Mouse (Mus musculus) intestine, embryonic 15.5 days (tissue): ENCODE measurements around the gene Snx33. TPM values are rescaled to one million over a fixed set of nuclear protein-coding genes. Genes with fewer than 3 reads are reported as not detected.
A peak's percentile ranks its signal among the peaks of the same experiment; 100 is the strongest.

ENCODE experiments used
- ATAC-seq: fragments of 200-750 bp; cut with Nextera tagmentation; 2 replicates; pipeline ENCODE4 v1.8.0; 2017; ENCODE audit warnings: moderate TSS enrichment, moderate library complexity
- H3K27ac ChIP-seq: fragments of 300-500 bp; sonication (generic); 2 replicates; pipeline ENCODE4 v1.5.1; 2015; ENCODE audit warnings: mild to moderate bottlenecking, inconsistent platforms
- H3K27me3 ChIP-seq: fragments of 300-500 bp; sonication (generic); replicated peaks from 2 replicates; pipeline ENCODE4 v1.6.1; 2015; ENCODE audit warnings: inconsistent platforms
- H3K36me3 ChIP-seq: fragments of 300-500 bp; sonication (generic); 2 replicates; pipeline ENCODE4 v1.6.1; 2015; ENCODE audit warnings: inconsistent platforms
- H3K4me1 ChIP-seq: fragments of 300-500 bp; sonication (generic); replicated peaks from 2 replicates; pipeline ENCODE4 v1.6.1; 2015; ENCODE audit warnings: inconsistent platforms
- H3K4me2 ChIP-seq: fragments of 300-500 bp; sonication (generic); replicated peaks from 2 replicates; pipeline ENCODE4 v1.6.1; 2015; ENCODE audit warnings: mild to moderate bottlenecking, inconsistent platforms
- H3K4me3 ChIP-seq: fragments of 300-500 bp; sonication (generic); replicated peaks from 2 replicates; pipeline ENCODE4 v1.5.1; 2015; ENCODE audit warnings: inconsistent platforms
- H3K9ac ChIP-seq: fragments of 300-500 bp; sonication (generic); 2 replicates; pipeline ENCODE4 v1.6.1; 2015; ENCODE audit warnings: inconsistent platforms
- H3K9me3 ChIP-seq: fragments of 300-500 bp; sonication (generic); 2 replicates; pipeline ENCODE4 v1.6.1; 2016; ENCODE audit warnings: inconsistent platforms
- WGBS: fragments of 180-500 bp; shearing (Covaris S2); methylation state at CpG from one replicate; pipeline ENCODE4 v1.1.7; 2015; 5-methylcytosine and 5-hydroxymethylcytosine counted together
- polyA plus RNA-seq: library from polyadenylated mRNA; unstranded; fragments of >200 nt; fragmentation: Nextera tagmentation; extraction: Ambion mirVana; gene quantifications from 2 replicates; pipeline ENCODE4 v1.2.1, GENCODE M21; 2015

The Snx33 gene
- polyA plus RNA-seq, 1 experiment from 2014 or later, result 6.2 TPM

- Histone ChIP-seq H3K4me2 (no peak overlapping the region; the same call in 1 of the 2 replicates), H3K9ac (no peak overlapping the region), H3K36me3 (no peaks in the 10 kb centered on the region), H3K4me3 (no peak overlapping the region), H3K4me1 (peaks cover 2% of the 10 kb centered on the region), H3K27ac (no peak overlapping the region), H3K9me3 (no peaks in the 10 kb centered on the region), H3K27me3 (no peaks in the 10 kb centered on the region)
- 30% methylated on average over 9 of the region's 9 CpGs for WGBS
- peak; percentile 30; the same call in 1 of the 2 replicates for ATAC-seq
Observed at GRCm38 (mm10) chr9:56900571-56900970, 27.6 kb downstream of the Snx33 start.

DNA sequence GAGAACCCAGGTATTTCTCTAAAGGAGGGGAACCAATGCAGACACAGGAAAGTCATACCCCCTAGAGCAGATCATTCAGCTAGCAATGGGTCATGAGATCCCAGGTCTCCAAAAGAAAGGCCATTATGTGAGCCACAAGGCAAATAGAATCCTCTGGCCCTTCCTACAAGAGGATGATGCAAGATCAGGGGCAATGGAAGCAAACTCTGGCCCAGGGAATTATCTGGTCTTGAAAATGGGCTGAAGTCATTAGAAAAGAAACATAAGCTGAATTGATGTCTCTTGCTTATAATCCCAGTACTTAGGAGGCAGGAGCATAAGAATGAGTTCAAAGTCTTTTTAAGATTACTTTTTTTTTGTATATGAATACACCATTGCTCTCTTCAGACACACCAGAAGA lies 28.1 kb downstream of the Snx33 start:
- Histone ChIP-seq H3K36me3 (no peaks in the 10 kb centered on the region), H3K9ac (no peak overlapping the region), H3K9me3 (no peaks in the 10 kb centered on the region), H3K4me3 (no peak overlapping the region), H3K4me1 (peaks cover 2% of the 10 kb centered on the region), H3K27me3 (no peaks in the 10 kb centered on the region), H3K27ac (no peak overlapping the region), H3K4me2 (no peak overlapping the region)
- no peak for ATAC-seq

DNA sequence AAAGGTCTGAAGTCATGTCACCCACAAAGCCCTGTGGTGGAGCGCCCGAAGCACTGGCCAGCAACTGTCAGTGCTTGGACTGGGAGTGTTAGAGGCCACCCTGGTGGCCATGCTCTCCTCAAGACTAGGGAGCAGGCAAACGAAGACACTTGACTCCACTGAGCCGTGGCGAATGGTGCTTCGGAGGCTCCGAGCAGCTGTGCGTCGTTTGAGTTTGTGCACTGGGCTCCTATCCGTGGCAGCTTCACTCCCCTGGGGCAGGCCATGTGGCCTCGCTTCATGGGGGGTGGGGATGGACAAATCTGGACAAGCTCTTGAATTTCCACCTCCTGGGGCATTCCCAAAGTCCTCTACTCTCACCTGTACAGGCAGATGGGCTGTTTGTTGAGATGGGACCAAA lies 28.8 kb downstream of the Snx33 start:
- H3K9ac ChIP-seq, result no peak overlapping the region
- H3K4me2 ChIP-seq, result no peak overlapping the region
- WGBS, result 75% methylated on average over 11 of the region's 11 CpGs
- H3K36me3 ChIP-seq, result no peaks in the 10 kb centered on the region
- no peak overlapping the region for H3K4me3 ChIP-seq
- H3K27me3 ChIP-seq, result no peaks in the 10 kb centered on the region
- peaks cover 2% of the 10 kb centered on the region for H3K4me1 ChIP-seq
- no peaks in the 10 kb centered on the region for H3K9me3 ChIP-seq
- H3K27ac ChIP-seq, result no peak overlapping the region
- ATAC-seq, result no peak

DNA sequence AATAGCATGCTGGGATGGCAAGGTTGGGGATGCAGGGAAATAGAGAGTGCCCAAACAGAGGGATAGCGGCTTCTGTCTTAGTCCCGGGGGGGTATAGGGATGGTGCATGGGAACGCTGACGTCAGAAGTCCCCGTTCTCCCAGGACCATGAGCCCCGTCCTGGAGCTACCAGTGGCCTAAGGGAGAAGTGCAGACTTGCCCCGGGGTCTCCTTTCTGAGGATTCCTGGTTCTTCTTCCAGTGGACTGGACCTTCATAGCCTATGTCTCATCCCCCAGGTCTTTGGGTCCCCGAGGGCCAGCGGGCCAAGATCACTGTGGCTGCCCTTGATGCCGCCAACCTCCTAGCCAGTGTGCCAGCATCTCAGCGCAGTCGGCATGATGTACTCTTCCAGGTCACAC lies 31.4 kb downstream of the Snx33 start:
- 89% methylated on average over 12 of the region's 12 CpGs for WGBS

DNA sequence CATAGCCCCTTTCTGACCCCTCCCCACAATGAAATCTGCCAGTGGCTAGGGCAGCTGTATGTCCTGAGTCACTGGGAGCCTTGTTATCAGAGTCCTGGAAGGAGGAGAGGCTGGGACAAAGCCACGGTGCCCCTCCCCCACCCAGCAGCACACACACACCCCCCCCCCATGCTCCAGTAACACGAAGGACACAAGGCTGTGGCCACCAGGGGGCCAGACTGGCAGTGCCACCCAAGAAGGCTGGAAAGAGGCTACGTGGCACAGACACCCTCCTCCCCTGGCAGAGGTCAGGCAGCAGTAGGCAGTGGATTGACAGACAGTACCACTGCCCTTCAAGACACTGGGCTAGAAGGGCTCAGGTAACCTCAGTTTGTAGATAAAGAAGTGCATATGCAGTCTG lies 34.2 kb downstream of the Snx33 start:
- WGBS, result 20% methylated on average over 3 of the region's 3 CpGs

More for the DNA sequence above, 31.4 kb downstream of the Snx33 start:
- peaks cover 4% of the 10 kb centered on the region; the same call in 1 of the 2 replicates for H3K27me3 ChIP-seq
- no peak overlapping the region for H3K27ac ChIP-seq
- no peak for ATAC-seq
- peaks cover 2% of the 10 kb centered on the region for H3K4me1 ChIP-seq
- no peaks in the 10 kb centered on the region for H3K9me3 ChIP-seq
- no peak overlapping the region for H3K9ac ChIP-seq
- H3K36me3 ChIP-seq, result 0 out of 2 replicates have a peak, but pooled peaks cover 4% of the 10 kb centered on the region
- H3K4me2 ChIP-seq, result no peak overlapping the region
- no peak overlapping the region for H3K4me3 ChIP-seq

DNA sequence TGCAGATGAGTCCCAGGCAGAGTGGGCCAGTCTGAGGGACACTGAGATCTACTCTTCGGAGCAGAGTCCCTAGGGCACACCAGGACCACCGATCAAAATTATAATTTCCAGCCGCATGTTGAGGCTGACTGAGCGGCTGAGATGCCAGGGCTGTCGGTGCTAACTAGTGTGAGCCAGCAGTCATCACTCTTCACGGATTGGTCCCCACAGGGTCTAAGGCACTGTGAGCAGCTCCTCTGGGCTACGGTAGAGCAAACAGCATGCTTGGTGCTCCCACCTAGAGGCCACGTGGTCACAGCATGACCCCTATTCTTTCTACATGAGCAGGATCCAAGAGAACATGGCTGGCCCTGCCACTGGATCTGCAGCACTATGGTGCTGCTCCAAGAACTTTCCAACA lies 34.9 kb downstream of the Snx33 start:
- 78% methylated on average over 8 of the region's 8 CpGs for WGBS
- H3K4me1 ChIP-seq, result peaks cover 5% of the 10 kb centered on the region; the same call in 1 of the 2 replicates
- H3K27me3 ChIP-seq, result peaks cover 4% of the 10 kb centered on the region; the same call in 1 of the 2 replicates
- H3K4me3 ChIP-seq, result no peak overlapping the region
- no peak overlapping the region for H3K4me2 ChIP-seq
- H3K9ac ChIP-seq, result no peak overlapping the region
- H3K36me3 ChIP-seq, result 0 out of 2 replicates have a peak, but pooled peaks cover 4% of the 10 kb centered on the region
- H3K9me3 ChIP-seq, result no peaks in the 10 kb centered on the region
- ATAC-seq, result no peak
- no peak overlapping the region for H3K27ac ChIP-seq

More for the DNA sequence above, 34.2 kb downstream of the Snx33 start:
- H3K27me3 ChIP-seq, result peaks cover 4% of the 10 kb centered on the region; the same call in 1 of the 2 replicates
- peaks cover 5% of the 10 kb centered on the region; the same call in 1 of the 2 replicates for H3K4me1 ChIP-seq
- ATAC-seq, result no peak
- H3K27ac ChIP-seq, result no peak overlapping the region
- H3K4me3 ChIP-seq, result no peak overlapping the region
- H3K9ac ChIP-seq, result no peak overlapping the region
- H3K9me3 ChIP-seq, result no peaks in the 10 kb centered on the region
- H3K36me3 ChIP-seq, result 0 out of 2 replicates have a peak, but pooled peaks cover 4% of the 10 kb centered on the region
- H3K4me2 ChIP-seq, result no peak overlapping the region

GRCm38 (mm10) chr9:56892111-56892510 lies 36.1 kb downstream of the Snx33 start:
- H3K9ac ChIP-seq, result no peak overlapping the region
- 0 out of 2 replicates have a peak, but pooled peaks cover 4% of the 10 kb centered on the region for H3K36me3 ChIP-seq
- 92% methylated on average over 10 of the region's 10 CpGs for WGBS
- no peak for ATAC-seq
- H3K4me1 ChIP-seq, result peaks cover 5% of the 10 kb centered on the region; the same call in 1 of the 2 replicates
- H3K27me3 ChIP-seq, result peaks cover 4% of the 10 kb centered on the region; the same call in 1 of the 2 replicates
- H3K4me2 ChIP-seq, result no peak overlapping the region
- 0 out of 2 replicates have a peak overlapping the region, but pooled peaks have one; percentile 3 for H3K27ac ChIP-seq
- H3K9me3 ChIP-seq, result no peaks in the 10 kb centered on the region
- H3K4me3 ChIP-seq, result no peak overlapping the region

- Histone ChIP-seq H3K27ac (peak overlapping the region; percentile 3; the same call in 1 of the 2 replicates), H3K9ac (0 out of 2 replicates have a peak overlapping the region, but pooled peaks have one; percentile 21), H3K9me3 (no peaks in the 10 kb centered on the region), H3K36me3 (0 out of 2 replicates have a peak, but pooled peaks cover 4% of the 10 kb centered on the region), H3K4me3 (no peak overlapping the region), H3K27me3 (peaks cover 4% of the 10 kb centered on the region; the same call in 1 of the 2 replicates), H3K4me1 (peaks cover 5% of the 10 kb centered on the region; the same call in 1 of the 2 replicates), H3K4me2 (peak overlapping the region; percentile 43; the same call in 1 of the 2 replicates)
- ATAC-seq, result peak; percentile 66
- 32% methylated on average over 12 of the region's 12 CpGs for WGBS
Observed at GRCm38 (mm10) chr9:56891517-56892011, 36.6 kb downstream of the Snx33 start.

- Histone ChIP-seq H3K27ac (no peak overlapping the region), H3K27me3 (peaks cover 4% of the 10 kb centered on the region; the same call in 1 of the 2 replicates), H3K4me2 (no peak overlapping the region), H3K36me3 (0 out of 2 replicates have a peak, but pooled peaks cover 4% of the 10 kb centered on the region), H3K4me1 (peaks cover 5% of the 10 kb centered on the region; the same call in 1 of the 2 replicates), H3K4me3 (no peak overlapping the region), H3K9me3 (no peaks in the 10 kb centered on the region), H3K9ac (no peak overlapping the region)
- no peak for ATAC-seq
- 69% methylated on average over 11 of the region's 11 CpGs for WGBS
Observed at GRCm38 (mm10) chr9:56890522-56891250, 37.5 kb downstream of the Snx33 start.

DNA sequence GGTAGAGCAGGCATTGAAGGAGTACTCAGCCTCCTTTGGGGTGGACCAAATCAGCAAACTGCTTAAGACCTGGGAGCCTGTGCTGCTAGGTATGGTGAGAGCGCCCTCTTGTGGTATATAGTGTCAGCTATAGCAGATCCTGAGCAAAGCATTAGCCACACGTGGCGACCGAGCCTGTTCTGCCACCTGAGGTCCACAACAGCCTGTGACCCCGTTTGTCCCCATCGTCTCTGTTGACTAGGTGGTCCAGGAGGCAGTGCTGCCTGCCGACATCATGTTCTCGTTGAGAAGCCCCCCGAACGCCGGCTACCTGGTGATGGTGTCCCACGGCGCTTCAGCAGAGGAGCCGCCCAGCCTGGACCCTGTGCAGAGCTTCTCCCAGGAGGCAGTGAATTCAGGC lies 38.4 kb downstream of the Snx33 start:
- no peak overlapping the region for H3K9ac ChIP-seq
- H3K36me3 ChIP-seq, result 0 out of 2 replicates have a peak, but pooled peaks cover 10% of the 10 kb centered on the region
- no peak overlapping the region for H3K4me3 ChIP-seq
- no peaks in the 10 kb centered on the region for H3K9me3 ChIP-seq
- 19% methylated on average over 14 of the region's 14 CpGs for WGBS
- no peak overlapping the region for H3K27ac ChIP-seq
- H3K4me2 ChIP-seq, result peak overlapping the region; percentile 52
- peak; percentile 63 for ATAC-seq
- peaks cover 5% of the 10 kb centered on the region; the same call in 1 of the 2 replicates for H3K4me1 ChIP-seq
- peaks cover 4% of the 10 kb centered on the region; the same call in 1 of the 2 replicates for H3K27me3 ChIP-seq

DNA sequence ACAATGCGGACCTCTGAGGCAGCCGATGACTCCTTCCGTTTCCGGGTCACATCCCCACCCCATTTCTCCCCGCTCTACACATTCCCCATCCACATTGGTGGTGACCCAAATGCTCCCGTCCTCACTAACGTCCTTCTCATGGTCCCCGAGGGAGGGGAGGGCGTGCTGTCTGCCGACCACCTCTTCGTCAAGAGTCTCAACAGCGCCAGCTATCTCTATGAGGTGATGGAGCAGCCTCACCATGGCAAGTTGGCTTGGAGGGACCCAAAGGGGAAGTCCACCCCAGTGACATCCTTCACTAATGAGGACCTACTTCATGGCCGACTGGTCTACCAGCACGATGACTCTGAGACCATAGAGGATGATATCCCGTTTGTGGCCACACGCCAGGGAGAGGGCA lies 40.6 kb downstream of the Snx33 start:
- Histone ChIP-seq H3K27ac (no peak overlapping the region), H3K4me2 (no peak overlapping the region), H3K4me3 (no peak overlapping the region), H3K9me3 (no peaks in the 10 kb centered on the region), H3K4me1 (peaks cover 16% of the 10 kb centered on the region), H3K27me3 (peaks cover 4% of the 10 kb centered on the region; the same call in 1 of the 2 replicates), H3K36me3 (0 out of 2 replicates have a peak, but pooled peaks cover 14% of the 10 kb centered on the region), H3K9ac (no peak overlapping the region)
- no peak for ATAC-seq
- WGBS, result 95% methylated on average over 16 of the region's 16 CpGs

DNA sequence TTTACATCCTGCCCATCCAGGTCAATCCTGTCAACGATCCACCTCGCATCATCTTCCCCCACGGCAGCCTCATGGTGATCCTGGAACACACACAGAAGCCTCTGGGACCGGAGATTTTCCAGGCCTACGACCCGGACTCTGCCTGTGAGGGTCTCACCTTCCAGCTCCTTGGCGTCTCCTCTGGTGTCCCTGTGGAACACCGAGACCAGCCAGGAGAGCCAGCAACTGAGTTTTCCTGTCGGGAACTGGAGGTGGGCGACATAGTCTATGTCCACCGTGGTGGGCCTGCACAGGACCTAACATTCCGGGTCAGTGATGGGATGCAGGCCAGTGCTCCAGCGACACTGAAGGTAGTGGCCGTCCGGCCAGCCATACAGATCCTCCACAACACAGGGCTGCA lies 41.6 kb downstream of the Snx33 start:
- no peak overlapping the region for H3K4me3 ChIP-seq
- H3K4me2 ChIP-seq, result no peak overlapping the region
- no peaks in the 10 kb centered on the region for H3K27me3 ChIP-seq
- no peaks in the 10 kb centered on the region for H3K9me3 ChIP-seq
- H3K4me1 ChIP-seq, result peaks cover 24% of the 10 kb centered on the region
- no peak overlapping the region for H3K27ac ChIP-seq
- H3K36me3 ChIP-seq, result 0 out of 2 replicates have a peak, but pooled peaks cover 10% of the 10 kb centered on the region
- H3K9ac ChIP-seq, result no peak overlapping the region
- no peak for ATAC-seq
- 90% methylated on average over 15 of the region's 15 CpGs for WGBS
